Mouse (Mus musculus) heart, embryonic 11.5 days (tissue): ENCODE measurements at regions not wholly inside any gene's neighbourhood (a gene's known extent, or its start where the extent isn't known, plus 50 kb on each side); places are given as distances from the start of the nearest gene placed in this dataset.

Experiments used
- ATAC-seq: fragments of 200-750 bp; cut with Nextera tagmentation; replicated peaks from 2 replicates; pipeline ENCODE4 v1.8.0; 2017; ENCODE audit warnings: moderate library complexity; ENCODE audit not compliant: insufficient number of reproducible peaks, low FRiP score, low TSS enrichment
- H3K27ac ChIP-seq: fragments of 300-500 bp; sonication (generic); 2 replicates; pipeline ENCODE4 v1.5.1; 2014; ENCODE audit warnings: mild to moderate bottlenecking, low read depth, low read length
- H3K27me3 ChIP-seq: fragments of 300-500 bp; sonication (generic); 2 replicates; pipeline ENCODE4 v1.6.1; 2014; ENCODE audit warnings: mild to moderate bottlenecking, low read length, mixed read lengths; ENCODE audit not compliant: control insufficient read depth, insufficient read depth
- H3K36me3 ChIP-seq: fragments of 300-500 bp; sonication (generic); 2 replicates; pipeline ENCODE4 v1.6.1; 2014; ENCODE audit warnings: mild to moderate bottlenecking, low read length, moderate library complexity, mixed read lengths; ENCODE audit not compliant: control insufficient read depth, insufficient read depth
- H3K4me1 ChIP-seq: fragments of 300-500 bp; sonication (generic); 2 replicates; pipeline ENCODE4 v1.6.1; 2014; ENCODE audit warnings: low read length; ENCODE audit not compliant: control insufficient read depth, insufficient read depth
- H3K4me2 ChIP-seq: fragments of 300-500 bp; sonication (generic); 2 replicates; pipeline ENCODE4 v1.6.1; 2014; ENCODE audit warnings: mild to moderate bottlenecking, moderate library complexity
- H3K4me3 ChIP-seq: fragments of 300-500 bp; sonication (generic); 2 replicates; pipeline ENCODE4 v1.5.1; 2014; ENCODE audit warnings: low read depth, low read length
- H3K9ac ChIP-seq: fragments of 300-500 bp; sonication (generic); 2 replicates; pipeline ENCODE4 v1.6.1; 2014; ENCODE audit warnings: mild to moderate bottlenecking, low read depth, low read length, moderate library complexity
- H3K9me3 ChIP-seq: fragments of 300-500 bp; sonication (generic); replicated peaks from 2 replicates; pipeline ENCODE4 v1.6.1; 2016; ENCODE audit warnings: low read length; ENCODE audit not compliant: control insufficient read depth
- WGBS: fragments of 180-500 bp; shearing (Covaris S2); extraction: QIAGEN DNeasy Blood & Tissue Kit; methylation state at CpG from one replicate; pipeline ENCODE4 v1.1.7; 2014; ENCODE audit not compliant: insufficient replicate concordance; 5-methylcytosine and 5-hydroxymethylcytosine counted together

DNA sequence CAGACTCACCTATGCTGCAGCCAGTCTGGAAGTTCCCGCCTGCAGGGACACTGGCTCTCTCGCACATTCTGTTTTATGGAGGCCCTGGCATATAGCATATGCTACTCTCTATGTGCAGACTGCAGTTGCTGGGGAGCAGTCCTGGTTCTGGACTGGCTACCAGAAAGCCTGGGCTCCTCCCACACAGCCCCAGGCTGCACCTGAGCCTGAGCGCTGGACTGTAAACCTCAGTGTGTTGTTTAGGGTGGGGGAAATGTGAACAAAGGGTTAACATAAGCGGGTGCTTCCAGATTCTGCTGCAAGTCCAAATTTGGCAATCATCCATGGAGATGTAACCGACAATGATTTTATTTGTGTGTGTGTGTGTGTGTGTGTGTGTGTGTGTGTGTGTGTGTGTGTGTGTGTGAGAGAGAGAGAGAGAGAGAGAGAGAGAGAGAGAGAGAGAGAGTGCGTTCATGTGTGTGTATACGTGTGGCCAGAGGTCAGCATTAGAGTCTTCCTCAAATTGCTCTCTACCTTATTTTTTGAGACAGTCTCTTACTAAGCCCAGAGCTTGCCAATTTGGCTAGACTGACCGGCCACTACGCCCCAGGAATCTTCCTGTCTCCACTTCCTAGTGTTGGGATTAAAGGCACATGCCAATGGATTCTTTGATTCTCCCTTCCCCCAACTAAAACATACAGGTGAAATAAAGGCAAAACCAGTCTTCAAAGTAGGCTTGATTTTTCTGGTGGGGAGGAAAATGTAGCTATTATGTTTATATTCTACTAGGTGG is 192.7 kb upstream of the Ctbp2 start:
- 69% methylated on average over 9 of the region's 9 CpGs for WGBS
- Histone ChIP-seq H3K4me2 (no peak overlapping the region), H3K9ac (no peak overlapping the region), H3K9me3 (peaks cover 3% of the 10 kb centered on the region; the same call in 1 of the 2 replicates), H3K27ac (no peak overlapping the region), H3K4me3 (no peak overlapping the region), H3K27me3 (no peaks in the 10 kb centered on the region), H3K4me1 (peaks cover 11% of the 10 kb centered on the region), H3K36me3 (no peaks in the 10 kb centered on the region)
- ATAC-seq, result 0 out of 2 replicates have a peak, but pooled peaks have one; percentile 49

DNA sequence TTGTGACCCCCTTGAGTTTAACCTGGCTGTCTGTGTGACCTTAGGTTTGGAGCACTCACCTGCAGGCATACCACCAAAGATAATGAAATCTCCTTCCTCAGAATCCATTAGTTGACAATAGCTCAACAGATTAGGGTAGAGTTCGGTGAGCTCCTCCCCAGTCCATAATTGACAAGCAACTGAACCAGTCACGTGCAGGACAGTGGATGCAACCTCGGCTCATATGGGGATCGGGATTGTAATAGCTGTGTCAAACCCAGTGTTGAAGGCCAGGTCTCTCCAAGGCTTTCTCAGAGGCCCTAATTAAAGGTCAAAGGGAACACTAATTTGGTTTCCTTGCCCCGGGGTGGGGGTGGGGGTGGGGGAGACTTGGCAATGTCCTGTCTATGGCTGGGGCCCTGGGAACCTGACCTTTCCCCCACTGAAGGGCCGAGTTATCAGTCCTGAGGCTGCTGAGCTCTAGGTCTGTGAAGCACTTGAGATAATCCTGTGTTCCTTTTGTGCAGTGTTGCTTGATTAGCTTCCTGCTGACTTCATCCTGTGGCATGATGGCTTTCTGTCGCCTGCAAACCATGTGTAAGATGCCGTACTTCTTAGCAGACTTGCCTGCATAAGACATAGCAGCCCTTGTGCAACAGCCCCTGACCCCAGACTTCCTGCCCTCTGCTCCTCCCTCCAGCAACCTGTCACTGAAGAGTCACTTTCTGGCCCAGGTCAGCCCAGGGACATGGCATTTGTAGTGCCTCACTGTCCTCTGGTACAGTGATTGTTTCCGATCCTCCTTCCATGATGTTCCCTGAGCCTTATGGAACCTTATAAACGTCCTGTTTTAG is 191.3 kb upstream of the Ctbp2 start:
- ATAC-seq, result 0 out of 2 replicates have a peak, but pooled peaks have one; percentile 46
- WGBS, result 18% methylated on average over 10 of the region's 10 CpGs
- Histone ChIP-seq H3K4me2 (peak overlapping the region; percentile 20; the same call in 1 of the 2 replicates), H3K36me3 (no peaks in the 10 kb centered on the region), H3K9me3 (peaks cover 3% of the 10 kb centered on the region; the same call in 1 of the 2 replicates), H3K9ac (no peak overlapping the region), H3K4me1 (peaks cover 11% of the 10 kb centered on the region), H3K27ac (peak overlapping the region; percentile 46), H3K27me3 (no peaks in the 10 kb centered on the region), H3K4me3 (no peak overlapping the region)

DNA sequence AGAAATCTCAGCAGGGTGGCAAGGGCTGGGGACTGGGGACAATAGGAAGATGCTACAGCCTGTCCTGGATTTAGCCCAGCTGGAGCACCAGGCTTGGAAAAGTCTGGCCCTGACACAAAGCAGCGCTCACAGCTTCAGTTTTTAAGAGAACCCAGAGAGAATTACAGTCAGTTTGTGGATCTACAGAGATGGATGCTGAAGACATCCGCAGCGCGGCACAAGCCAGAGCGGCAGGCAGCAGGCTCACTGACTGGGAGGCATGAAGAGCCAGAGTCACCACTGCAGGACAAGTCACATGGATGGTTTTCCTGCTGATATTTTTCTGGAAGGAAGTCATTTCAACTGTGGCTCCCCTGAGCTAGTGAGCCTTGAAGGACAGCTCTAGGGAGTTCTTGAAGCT is 189.0 kb upstream of the Ctbp2 start:
- Histone ChIP-seq H3K9ac (no peak overlapping the region), H3K27ac (no peak overlapping the region), H3K4me2 (no peak overlapping the region), H3K36me3 (no peaks in the 10 kb centered on the region), H3K4me3 (no peak overlapping the region), H3K9me3 (peaks cover 3% of the 10 kb centered on the region; the same call in 1 of the 2 replicates), H3K4me1 (peaks cover 11% of the 10 kb centered on the region), H3K27me3 (no peaks in the 10 kb centered on the region)
- WGBS, result 48% methylated on average over 5 of the region's 5 CpGs
- ATAC-seq, result no peak

DNA sequence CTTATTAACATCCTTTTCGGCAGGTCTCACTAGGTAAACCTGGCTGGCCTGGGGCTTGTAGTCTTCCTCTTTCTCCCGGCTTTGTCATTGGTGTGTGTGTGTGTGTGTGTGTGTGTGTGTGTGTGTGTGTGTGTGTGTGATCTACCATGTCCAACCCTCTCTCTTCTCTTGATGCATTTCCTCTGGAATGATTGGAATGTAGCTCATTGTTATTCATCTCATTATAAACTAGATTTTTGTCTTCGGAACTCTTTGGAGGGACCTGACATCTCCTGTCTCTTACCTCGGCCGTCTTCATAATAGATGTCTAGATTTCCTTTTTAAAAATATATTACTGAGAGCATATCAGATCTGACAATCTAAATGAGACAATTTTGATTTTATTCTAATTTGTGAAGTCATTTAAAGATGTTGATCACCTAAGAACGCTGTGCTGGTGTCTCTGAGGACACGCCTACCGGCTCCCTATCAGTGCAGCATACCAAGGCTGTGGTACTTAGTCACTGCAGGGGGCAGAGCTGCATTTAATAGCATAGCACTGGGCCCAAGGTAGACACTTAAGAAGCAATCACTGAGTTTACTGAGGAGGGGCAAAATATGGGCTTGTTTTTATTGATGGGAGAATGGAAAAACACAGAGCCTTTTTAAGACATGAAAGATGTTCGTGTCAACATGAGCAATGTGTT is 187.1 kb upstream of the Ctbp2 start:
- H3K4me3 ChIP-seq, result no peak overlapping the region
- no peaks in the 10 kb centered on the region for H3K36me3 ChIP-seq
- peaks cover 11% of the 10 kb centered on the region for H3K4me1 ChIP-seq
- H3K9me3 ChIP-seq, result peaks cover 3% of the 10 kb centered on the region; the same call in 1 of the 2 replicates
- H3K27ac ChIP-seq, result no peak overlapping the region
- no peak for ATAC-seq
- H3K9ac ChIP-seq, result no peak overlapping the region
- 56% methylated on average over 9 of the region's 9 CpGs for WGBS
- H3K4me2 ChIP-seq, result no peak overlapping the region
- no peaks in the 10 kb centered on the region for H3K27me3 ChIP-seq

DNA sequence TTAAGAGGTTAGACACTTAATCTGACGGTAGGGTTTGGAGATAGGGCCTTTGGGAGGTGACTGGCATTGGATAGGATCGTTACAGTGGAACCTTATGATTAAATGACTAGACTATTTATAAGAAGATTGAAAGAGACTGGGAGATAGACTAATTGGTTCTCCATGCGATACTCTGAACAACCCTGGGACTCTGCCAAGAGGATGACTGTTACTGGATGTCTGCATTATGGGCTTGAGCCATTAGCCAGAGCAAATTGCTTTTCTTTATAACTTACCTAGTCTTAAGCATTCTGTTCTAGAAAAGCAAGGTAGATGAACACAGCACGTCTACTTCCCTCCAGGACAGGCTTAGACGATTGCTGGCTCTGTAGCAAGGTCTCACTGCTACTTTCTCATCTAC is 180.3 kb upstream of the Ctbp2 start:
- no peaks in the 10 kb centered on the region for H3K9me3 ChIP-seq
- H3K4me1 ChIP-seq, result no peaks in the 10 kb centered on the region
- H3K4me3 ChIP-seq, result no peak overlapping the region
- WGBS, result 67% methylated on average over 5 of the region's 5 CpGs
- H3K27me3 ChIP-seq, result no peaks in the 10 kb centered on the region
- no peak overlapping the region for H3K9ac ChIP-seq
- ATAC-seq, result no peak
- no peaks in the 10 kb centered on the region for H3K36me3 ChIP-seq
- H3K4me2 ChIP-seq, result no peak overlapping the region
- no peak overlapping the region for H3K27ac ChIP-seq

DNA sequence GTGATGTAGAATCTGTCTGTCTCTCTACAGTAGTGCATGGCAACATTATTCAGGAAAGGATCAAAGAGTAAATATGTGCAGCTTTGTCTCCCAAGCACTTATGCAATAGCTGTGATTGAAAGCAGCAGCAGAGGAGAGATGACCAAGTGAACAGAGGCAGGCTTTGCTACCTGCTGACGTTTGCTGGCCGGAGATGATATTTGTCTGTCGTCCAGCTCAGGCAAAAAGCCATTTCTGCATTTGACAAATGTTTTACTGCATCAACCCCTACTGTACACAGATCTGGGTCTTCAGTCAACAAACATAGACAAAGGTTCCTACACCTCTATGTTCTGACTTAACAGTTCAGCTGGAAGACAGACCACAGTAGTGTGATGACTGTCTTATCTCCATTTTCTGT is 166.3 kb upstream of the Ctbp2 start:
- no peak for ATAC-seq
- Histone ChIP-seq H3K9ac (no peak overlapping the region), H3K36me3 (no peaks in the 10 kb centered on the region), H3K9me3 (no peaks in the 10 kb centered on the region), H3K4me2 (no peak overlapping the region), H3K4me3 (no peak overlapping the region), H3K4me1 (no peaks in the 10 kb centered on the region), H3K27ac (no peak overlapping the region), H3K27me3 (no peaks in the 10 kb centered on the region)
- 82% methylated on average over 3 of the region's 3 CpGs for WGBS

DNA sequence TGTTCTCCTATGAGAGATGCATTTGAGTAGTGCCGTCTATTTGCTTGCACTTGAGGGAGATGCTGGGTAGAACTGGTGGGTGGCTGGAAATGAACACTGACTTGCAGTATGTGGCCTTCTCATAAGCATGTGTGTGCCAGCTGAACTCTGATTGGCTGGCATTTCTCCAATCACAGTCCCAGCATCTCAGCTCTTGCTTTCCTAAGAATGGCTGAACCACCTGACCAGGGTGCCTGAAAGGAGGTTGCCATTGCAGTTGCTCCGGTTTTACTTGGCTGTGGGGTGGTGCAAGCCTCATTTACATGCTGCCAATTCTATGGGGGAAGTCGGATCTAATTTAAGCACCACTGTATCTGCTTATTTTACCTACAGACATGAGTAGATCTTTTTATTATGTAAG is 164.1 kb upstream of the Ctbp2 start:
- H3K9me3 ChIP-seq, result no peaks in the 10 kb centered on the region
- no peaks in the 10 kb centered on the region for H3K4me1 ChIP-seq
- H3K36me3 ChIP-seq, result no peaks in the 10 kb centered on the region
- no peak overlapping the region for H3K4me3 ChIP-seq
- H3K4me2 ChIP-seq, result no peak overlapping the region
- no peak overlapping the region for H3K9ac ChIP-seq
- 73% methylated on average over 3 of the region's 3 CpGs for WGBS
- H3K27me3 ChIP-seq, result no peaks in the 10 kb centered on the region
- no peak overlapping the region for H3K27ac ChIP-seq
- no peak for ATAC-seq

DNA sequence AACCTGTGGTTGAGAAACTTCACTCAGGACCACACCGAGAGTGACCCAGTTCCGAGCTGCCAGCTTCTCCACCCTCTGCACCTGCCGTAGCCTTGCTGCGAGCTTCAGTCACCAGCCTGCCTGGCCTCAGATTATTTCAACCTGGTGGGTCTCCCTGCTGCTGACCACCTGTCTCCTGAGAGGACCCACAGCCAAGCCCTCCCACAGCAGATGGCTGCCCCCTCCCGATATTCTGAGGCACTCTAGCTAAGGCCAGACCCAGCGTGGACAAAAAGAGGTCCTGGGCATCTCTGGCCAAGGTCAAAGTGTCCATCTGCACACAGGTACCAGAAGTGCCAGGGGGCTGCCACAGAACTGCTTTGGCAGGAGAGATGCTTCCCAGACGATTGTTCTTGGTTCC is 162.7 kb upstream of the Ctbp2 start:
- Histone ChIP-seq H3K9me3 (no peaks in the 10 kb centered on the region), H3K4me3 (no peak overlapping the region), H3K9ac (no peak overlapping the region), H3K27ac (no peak overlapping the region), H3K4me2 (no peak overlapping the region), H3K36me3 (no peaks in the 10 kb centered on the region), H3K4me1 (no peaks in the 10 kb centered on the region), H3K27me3 (no peaks in the 10 kb centered on the region)
- ATAC-seq, result no peak
- 77% methylated on average over 7 of the region's 7 CpGs for WGBS
